Mouse (Mus musculus): ENCODE measurements at regions not wholly inside any gene's neighbourhood (a gene's known extent, or its start where the extent isn't known, plus 50 kb on each side); places are given as distances from the start of the nearest gene placed in this dataset.

DNA sequence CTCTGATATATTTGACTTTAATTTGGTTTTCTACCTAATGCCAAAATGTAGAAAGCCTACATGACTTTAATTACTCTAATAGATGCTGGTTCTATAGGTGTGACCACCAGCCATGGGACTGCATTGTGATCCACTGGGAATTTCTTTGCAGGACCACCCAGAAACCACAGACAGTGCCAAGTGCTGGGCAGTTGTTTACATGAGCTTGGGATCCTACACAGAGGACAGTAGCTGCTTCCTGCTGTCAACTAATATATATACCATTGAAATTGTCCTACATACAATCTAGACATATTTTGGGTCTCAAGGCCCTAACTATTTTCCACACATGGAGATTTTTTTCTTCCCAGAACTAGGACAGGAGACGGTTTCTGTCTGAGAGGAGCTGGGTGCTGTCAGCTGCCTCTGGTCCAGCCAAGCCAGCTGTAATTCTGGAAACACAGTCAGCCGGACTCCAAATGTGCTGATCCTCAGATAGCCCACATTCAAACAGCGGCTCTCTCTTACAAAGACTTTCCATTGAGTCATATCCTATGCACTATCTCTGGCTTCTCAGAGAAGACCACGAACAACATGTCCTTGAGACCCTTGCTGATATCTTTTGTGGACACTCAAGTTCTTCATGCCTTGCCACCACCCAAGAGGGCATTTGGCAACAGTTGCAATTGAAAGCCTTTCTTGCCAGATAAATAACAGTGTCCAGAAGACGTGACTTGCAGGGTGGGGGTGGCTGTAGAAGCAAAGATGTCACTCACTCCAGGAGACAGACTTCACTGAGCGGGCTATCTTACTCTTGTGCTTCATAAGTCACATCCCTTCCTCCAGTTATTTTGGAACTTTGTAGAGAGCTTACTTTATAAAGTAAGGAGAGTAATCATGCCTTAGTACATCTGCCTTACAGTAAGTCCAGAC is 620.1 kb downstream of the Lmo4 start:
- DNase-seq = peak; percentile 42

DNA sequence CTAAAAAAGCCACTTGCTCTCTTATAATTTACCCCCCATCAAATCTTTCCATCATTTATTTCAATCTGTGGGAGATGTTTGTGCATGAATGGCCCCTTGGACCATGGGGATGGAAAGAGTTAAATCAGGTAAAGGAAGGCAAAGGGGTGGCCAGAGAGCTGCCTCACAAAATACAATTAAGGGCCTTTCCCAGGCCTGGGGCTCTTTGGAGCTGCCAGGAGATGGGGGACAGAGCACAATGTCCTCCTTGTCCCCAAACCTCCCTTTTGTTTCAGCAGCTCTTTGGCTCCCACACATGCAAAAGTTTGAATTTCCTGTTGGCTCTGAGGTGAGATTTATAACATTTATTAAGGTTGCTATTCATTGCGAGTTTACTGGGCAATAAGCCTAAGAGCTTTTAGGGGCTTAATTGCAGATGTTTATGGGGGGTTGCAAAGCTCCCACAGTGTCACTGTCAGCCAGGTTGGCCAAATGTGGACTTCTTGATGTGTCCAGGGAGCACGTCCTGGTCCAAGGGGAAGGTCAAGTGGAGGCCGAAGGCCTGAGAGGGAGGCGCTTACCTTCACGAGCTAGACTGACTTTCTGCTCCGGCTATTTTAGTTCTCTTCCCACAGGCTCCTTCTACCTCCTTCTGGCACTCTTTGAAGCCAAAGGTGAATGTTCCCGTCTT is 628.5 kb downstream of the Lmo4 start:
- no peak for DNase-seq

DNA sequence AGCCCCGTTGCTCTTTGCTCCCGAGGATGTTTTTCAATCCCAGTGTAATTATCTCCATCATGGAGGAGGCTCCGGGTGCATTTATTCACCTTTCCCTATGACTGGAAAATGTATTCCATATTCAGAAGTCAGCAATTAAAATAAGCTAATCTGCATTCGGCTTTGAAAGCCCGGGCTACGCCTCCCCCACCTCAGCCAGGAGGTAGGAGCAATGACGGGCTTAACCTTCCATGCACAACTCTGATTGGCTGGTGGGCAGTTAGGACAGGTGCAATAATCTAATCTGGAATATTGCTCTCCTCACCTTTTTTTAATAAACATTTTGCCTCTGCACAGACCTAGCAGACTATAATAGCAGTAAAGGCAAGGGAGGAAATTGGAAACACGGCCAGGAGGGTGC is 629.3 kb downstream of the Lmo4 start:
- no peak for DNase-seq

DNA sequence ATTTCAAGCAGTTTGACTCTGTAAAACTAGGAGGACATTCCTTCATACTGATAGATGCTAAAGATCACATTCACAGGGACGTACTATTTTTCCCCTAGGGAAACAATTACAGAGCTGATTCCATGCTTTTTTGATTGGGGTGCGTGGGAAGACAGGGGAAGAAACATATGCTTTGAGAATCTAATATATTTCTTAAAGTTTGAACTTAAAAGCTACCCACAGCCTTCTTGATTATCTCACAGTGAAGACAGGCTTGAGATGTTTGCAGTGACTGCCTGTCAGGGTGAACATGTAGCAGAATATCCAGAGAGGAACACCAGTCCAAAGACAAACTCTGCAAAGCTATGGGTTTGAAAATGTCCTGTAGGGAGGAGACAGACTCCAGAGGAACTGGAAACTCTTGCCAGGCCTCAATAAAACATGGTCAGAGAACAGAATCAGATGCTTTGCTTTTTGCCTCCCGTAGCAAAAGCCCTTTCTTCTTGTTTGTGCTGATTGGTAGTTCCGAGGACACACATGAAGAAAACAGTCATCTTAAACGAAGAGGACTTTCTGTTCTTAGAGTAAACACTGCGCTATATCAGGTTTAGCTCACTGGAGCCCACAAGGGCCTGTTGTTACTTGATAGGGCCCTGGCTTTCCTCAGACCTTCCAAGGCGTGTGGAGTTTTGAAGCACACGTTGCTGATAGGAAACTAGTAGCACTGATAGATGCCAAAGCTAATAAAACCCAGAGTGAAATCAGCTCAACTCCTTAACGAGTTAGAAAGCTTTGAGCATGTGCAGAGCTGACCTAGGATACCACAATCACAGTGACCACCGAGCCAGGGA is 630.8 kb downstream of the Lmo4 start:
- DNase-seq = no peak

DNA sequence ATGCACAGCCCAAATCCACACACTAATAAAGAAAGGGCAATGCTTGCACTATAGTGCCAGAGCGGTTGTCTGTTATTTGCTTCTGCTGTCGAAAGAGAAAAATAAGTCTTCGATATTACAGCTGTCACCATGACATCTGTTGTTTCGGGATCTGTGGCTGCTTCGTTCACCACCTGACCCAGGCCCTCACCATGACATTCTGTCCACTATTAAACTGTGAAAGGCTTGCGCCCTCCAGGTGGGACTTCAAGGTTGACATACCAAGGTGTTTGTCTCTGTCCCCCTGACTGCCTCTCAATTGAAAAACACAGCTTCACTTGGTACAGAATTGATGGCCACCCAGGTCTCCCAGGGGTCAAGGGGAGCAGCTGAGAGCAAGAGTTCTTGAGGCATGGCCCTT is 635.1 kb downstream of the Lmo4 start:
- DNase-seq = no peak

DNA sequence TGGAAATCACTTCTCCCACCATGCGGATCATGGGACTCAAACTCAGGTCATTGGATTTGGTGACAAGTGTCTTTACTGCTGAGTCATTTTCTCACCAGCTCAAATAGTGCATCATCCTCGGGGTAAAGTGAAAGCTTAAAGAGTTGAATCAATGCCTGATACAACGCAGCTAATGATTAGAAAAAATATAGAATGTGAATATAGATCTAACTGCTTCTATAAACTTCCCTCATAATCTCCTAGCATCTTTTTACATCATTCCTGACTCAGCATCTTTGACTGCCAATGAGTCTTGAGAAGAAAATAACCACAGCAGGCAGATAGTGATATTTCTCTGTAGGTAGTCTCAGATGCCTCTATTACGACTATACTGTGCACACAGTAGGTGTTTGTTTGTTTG is 640.0 kb downstream of the Lmo4 start:
- no peak for DNase-seq

DNA sequence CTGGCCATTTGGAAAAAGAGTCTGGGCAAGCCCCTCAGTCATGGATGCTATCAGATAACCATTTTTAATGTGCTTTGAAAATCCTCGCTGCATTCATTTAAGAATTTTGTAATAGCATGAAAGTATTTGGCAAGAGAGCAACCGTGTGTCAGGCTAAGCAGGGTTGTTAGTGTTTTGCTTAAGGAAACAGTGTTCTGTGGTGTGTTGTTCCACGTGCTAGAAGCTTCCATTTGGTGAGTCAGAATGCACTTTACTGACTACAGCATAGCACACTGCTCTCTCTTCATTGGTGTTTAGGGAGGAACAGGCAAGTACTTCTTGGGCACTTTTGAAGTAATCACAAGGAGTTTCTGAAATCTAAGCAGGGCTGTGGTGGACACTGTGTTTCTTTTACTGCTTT is 661.0 kb upstream of the Pkn2 start:
- no peak for DNase-seq

DNA sequence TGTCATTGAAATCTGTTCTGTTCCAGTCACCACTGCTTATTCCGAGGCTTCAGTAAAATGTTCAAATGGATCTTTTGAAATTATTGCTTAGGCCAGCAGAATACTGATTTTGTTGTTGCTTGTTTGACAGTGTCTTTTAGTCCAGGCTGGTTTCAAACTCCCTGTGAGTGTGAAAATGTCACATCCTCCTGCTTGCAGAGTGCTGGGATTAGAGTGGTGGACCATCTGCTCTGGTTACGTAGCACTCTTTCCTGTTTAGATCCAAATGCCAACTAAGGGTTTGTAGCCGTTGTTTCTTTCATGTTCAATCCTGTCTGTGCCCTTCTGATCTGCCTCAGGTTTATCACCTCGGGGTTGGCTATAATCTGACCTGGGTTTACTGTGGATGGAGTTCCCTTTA is 646.2 kb upstream of the Pkn2 start:
- DNase-seq = no peak

DNA sequence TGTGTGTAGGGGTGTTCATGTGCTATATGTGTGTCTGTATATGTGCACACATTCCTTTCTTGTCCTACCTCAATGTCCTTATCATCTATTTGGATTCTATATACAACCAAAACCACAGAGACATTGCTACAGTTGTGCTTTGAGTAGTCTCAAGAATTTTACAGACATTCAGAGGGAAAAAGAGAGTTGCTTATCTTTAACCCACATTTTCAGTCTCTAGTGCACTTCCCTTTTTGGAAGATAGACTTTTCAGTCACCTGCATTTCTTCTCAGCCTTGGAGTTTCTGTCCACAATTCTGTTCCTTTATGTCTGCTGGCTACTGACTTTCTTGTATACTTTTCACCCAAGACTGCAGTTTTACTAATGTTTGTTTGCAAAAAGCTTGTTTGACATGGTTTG is 645.5 kb upstream of the Pkn2 start:
- DNase-seq = no peak

DNA sequence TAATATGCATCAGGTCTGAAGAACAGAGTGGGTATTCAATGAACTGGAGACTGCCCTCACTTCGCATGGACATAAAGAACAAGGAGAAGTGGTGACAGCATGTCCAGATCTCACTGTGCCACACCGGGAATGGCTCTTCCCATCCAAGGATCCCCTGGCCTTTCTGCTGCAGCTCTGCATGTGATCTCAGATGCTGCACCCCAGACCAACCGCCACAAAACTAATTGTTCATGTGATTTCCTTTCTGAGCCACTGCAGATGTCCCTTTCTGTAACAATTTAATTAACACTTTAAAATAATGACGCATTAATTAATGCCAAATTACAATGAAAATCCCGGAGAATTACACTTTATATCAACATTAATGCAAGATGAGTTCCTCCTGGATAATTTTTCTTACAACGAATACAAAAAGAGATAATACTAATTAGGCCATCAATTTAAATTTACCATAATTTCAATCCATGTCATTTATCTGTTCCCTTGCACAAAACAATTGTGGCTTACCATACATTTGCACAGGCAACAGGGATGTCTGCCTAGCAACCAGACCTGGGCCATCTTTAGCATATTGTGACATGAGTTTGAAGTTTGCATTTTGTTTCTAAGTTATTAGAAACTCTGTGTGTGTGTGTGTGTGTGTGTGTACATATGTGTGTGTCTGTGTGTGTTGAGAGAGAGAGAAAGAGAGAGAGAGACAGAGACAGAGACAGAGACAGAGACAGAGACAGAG is 630.9 kb upstream of the Pkn2 start:
- DNase-seq = no peak

DNA sequence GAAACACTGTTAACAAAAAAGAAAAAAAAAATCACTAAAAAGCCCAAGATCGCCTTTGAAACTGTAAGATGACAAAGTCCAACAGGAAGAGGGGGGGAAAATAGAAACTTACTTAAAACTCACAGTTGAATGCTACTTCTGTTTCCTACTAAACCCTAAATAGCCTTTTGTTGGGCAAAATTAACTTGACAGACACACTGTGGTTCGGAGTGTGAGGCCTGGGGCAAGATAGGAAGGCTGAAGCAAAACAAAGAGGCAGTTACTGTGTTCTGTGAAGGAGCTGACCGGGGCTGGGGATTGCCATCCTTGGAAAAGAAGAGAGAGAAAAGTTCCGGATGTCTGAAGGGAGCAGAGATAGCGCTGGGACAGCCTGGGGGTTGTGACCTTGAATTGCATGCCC is 627.7 kb upstream of the Pkn2 start:
- no peak for DNase-seq

DNA sequence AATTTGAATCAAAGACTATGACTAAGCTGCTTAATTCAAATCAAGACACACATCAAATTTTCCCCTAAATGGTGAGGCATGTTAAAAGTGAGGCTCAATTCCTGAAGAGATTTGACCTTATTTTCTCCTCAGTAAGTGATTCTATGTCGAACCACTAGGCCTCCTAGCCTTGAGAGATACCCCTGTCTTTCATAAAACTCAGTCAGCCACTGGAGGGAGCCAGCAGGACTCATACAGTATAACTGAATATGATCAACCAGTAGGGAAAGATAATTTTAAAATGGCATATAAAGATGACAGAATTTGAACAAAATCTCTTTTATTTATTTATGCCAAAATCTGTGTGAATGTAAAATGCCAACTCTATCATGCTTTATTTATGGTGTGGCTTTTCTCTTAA is 626.5 kb upstream of the Pkn2 start:
- peak; percentile 57 for DNase-seq

DNA sequence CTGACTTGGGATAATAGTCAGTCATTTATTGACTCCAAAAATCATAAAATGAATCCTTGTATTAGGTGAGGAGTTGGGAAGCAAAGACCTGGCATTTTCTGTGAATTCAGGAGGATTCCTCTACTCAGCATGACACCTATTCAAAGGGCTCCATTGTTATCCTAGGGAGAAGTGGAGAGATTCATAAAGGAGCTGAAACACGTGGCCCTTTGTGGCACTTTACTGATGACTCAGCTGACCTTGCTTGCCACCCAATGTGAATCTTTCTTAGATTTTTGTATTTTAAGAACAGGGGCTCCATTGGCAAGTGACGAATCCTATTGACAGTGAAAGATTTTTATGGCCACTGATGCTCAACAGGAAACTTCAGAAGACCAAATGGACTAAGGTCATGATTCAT is 619.2 kb upstream of the Pkn2 start:
- no peak for DNase-seq

DNA sequence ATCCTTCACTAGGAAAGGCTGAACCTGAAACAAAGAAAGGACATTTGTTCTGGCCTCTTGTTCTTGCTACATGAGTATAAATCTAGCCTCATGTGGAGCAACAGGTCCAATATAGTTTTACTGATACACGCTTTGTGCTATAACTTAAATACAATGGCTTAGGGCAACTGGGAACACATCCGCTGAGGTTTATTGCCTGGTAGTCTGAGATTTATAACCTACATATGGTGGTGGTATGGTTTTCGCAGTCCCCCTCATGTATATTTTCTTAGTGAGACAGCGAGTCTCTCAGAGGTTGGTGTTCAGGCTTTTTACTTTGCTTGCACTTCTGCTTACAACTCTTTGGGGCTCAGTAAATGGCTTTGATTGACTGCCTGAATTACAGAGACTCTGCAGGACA is 613.6 kb upstream of the Pkn2 start:
- DNase-seq = no peak

DNA sequence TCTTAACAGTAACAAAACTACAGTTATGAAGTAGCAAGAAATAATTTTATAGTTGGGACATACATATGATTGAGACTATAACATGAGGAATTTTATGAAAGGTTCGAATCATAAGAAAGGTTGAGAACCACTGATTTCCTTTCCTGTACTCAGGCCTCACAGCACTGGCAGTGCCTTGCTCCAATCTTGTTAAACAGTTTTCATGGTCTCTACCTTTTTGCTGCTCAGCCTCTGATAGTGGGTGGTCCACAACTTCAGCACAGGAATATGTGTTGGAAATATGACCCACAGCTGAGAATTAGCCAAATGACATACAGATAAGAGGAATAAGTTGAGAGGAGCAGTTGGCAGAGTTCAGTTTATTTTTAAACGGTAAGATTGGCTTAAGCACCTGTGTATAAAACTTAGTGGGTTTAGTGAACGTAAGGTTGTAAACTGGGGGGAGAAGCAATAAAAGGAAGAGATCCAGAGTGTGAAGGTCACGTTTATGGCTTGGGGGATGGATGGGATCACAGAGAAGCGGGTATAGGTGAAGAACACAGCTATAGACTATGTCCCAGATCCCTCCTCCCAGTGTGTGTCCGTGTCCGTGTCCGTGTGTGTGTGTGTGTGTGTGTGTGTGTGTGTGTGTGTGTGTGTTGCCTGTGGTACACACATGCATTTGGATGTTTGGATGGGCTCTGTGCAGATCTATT is 596.3 kb upstream of the Pkn2 start:
- no peak for DNase-seq

DNA sequence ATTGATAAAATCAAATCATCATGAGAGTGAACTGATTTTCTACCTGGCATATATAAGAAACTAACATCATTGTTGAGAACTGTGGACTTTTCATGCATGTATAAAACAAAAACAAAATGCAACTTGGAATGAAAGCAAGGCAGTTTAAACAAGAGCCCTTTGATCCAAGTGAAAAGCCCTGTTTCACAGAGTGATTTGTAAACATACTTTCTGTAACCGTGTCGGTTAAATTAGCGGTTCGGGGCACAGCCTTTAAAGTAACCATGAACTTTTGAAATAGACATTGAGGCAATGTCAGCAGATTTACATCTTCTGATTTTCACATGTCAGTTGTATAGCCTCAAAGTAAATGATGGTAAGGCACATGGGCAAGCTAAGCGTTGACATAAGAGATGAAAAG is 593.7 kb upstream of the Pkn2 start:
- no peak for DNase-seq

DNA sequence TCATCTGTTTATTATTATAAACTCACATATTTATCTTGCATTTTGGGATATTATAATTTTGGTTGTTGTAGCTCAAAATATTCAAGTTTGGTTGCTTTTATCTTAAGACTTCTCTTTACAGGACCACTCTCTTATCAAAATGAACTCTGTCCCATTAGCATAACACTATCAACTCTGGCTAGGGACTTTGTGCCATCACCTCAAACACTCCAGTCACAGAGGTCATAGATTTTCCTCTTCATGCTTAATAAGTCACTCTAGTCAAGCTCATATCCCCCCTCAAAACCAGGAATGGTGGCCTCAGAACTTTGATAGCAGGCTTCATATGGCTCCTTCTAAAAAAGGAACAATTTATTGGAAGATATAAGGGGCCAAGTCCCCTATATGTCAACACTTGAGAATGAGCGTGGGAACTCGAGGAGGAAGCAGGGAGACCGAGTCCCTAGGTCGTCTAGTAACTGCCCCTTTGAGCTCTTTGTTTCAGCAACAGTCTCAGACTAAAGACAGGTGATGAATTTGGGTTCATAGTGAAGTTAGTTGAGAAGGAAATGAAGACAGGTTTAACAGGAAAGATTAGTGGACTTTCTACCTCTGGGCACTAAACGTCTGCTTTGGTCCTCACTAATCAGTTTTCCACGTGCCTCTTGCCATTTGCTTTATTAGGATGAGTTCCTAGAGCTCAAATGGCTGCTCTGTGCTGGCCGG is 565.4 kb upstream of the Pkn2 start:
- DNase-seq = no peak

DNA sequence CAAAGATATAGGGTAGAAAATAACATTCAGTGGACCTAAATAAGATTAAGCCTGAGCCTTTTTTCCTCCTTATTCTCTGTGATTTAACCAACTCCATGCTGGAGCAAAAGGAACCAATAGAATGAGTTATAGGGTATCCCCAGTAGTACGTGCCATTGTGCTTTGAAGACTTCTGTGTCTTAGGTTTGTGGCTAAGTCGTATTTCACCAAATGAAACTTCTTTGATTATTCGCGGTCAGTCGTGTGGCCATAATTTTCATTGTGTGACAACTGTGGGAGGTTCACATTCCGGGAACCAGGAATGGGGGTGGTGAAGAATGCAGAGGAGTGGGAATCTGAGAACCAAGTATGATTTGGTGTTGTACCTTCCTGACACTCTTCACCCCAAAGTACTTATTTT is 535.6 kb upstream of the Pkn2 start:
- DNase-seq = no peak

DNA sequence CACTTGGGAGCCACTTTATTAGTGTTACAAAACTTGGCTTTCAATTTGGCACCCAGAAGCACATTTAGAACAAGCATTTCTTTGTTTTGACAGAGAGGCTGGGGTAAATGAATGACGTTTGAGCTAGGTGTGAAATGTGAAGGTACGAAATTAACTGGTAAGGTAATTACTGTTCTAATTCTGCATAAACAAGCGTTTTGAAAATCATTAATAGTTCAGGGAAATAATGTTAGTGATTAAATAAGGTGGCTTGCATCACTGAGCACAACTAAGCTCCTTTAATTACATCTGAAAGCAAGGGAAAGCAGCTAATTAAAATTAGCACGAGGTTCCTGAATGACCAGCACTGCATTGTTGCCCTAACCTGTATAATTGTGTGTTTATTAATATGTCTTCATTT is 529.9 kb upstream of the Pkn2 start:
- no peak for DNase-seq

DNA sequence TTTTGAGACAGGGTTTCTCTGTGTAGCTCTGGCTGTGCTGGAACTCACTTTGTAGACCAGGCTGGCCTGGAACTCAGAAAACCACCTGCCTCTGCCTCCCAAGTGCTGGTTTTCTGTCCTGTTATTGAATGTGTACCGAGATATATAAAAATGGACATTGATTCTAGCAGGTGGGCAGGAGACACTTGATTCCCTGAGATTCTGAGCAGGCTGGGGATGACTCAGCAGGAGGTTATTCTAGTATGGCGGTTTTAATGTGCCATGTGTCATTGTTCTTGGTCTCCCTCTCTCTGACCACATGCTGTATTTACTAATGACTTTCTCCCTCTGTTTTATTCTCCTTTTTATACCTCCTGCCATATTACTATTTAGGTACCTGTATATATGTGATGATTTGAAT is 517.2 kb upstream of the Pkn2 start:
- DNase-seq = no peak

DNA sequence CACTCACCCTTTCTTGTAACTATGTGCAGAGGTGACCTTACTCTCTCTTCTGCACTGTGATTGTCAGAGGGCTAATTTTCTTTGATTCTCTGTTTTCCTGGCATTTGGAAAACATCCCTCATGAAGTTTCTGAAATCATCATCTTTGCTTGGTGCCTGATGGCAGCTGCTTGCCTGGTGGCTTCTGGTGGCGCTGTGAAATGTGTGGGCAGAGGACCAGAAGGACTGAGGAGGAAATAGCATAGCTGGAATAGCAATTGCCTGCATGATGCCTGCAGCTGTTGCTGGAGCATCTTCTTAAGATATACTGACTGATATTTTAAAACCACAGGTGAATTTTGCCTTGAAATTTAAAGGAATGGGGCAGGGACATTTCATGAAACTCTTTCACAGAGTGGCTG is 502.6 kb upstream of the Pkn2 start:
- no peak for DNase-seq

All from heart, postnatal 4 days (tissue).